ENCODE assay signal across 14 mouse cellular contexts in the genomic region with DNA sequence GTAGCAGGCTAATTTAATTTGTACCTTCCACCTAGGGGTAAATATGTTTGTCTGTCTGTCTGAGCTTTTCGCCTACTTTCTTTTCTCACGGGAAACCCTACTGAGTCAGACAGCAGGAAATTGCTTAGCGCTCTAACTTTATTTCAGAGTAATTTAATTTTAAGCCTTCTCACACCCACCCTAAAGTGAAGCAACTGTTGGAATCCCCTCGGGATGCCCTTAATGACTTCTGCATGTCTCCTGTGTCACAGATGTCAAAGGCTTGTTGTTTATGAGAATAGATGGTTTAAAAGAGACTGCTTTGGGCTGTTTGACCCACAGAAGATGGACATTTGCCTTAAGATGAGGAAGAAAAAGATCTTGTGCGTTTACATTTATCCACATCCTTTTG.
A peak's percentile ranks its signal among the peaks of the same experiment; 100 is the strongest.
DNase-seq lines count a peak whose midpoint lies in the region; ATAC-seq lines count a peak whose summit lies in the region.
"Had no signal": no experiment of that assay in that cellular context is flagged by ENCODE, and none has a peak within 500 bp of the region (broad histone marks: within the 10 kb centered on the region; RNA-seq: fewer than 3 reads in every experiment).

No protein-coding gene starts in this region.

- no peak overlapping the region for H3K9ac ChIP-seq in hindbrain, embryonic 15.5 days
- H3K9ac ChIP-seq: embryonic facial prominence, embryonic 13.5 days; heart, embryonic 15.5 days; liver, postnatal 0 days had no signal

- H3K27me3 ChIP-seq in hindbrain, embryonic 15.5 days = no peaks in the 10 kb centered on the region
- H3K27me3 ChIP-seq: embryonic facial prominence, embryonic 13.5 days; heart, embryonic 15.5 days had no signal

- H3K4me2 ChIP-seq in hindbrain, embryonic 15.5 days = peak overlapping the region; percentile 39
- H3K4me2 ChIP-seq: embryonic facial prominence, embryonic 13.5 days; heart, embryonic 15.5 days had no signal

- no peaks in the 10 kb centered on the region for H3K9me3 ChIP-seq in hindbrain, embryonic 15.5 days
- H3K9me3 ChIP-seq: embryonic facial prominence, embryonic 13.5 days; heart, embryonic 15.5 days had no signal

- no peak overlapping the region for H3K4me3 ChIP-seq in hindbrain, embryonic 15.5 days
- H3K4me3 ChIP-seq: embryonic facial prominence, embryonic 13.5 days; heart, embryonic 15.5 days had no signal

- peak; percentile 23; the same call in 1 of the 2 replicates for ATAC-seq in hindbrain, embryonic 15.5 days (ENCODE audit: low FRiP score, low read depth)
- ATAC-seq: intestine, postnatal 0 days; liver, postnatal 0 days had no signal

- peaks cover 11% of the 10 kb centered on the region; the same call in 1 of the 2 replicates for H3K4me1 ChIP-seq in hindbrain, embryonic 15.5 days (replicated peaks)
- H3K4me1 ChIP-seq: heart, embryonic 15.5 days had no signal

- peak overlapping the region; percentile 73 for H3K27ac ChIP-seq in hindbrain, embryonic 15.5 days (replicated peaks)
- H3K27ac ChIP-seq: embryonic facial prominence, embryonic 13.5 days; heart, embryonic 15.5 days had no signal

- peak; percentile 55 for DNase-seq in embryo, embryonic 10 days (ENCODE audit: low spot score)
- DNase-seq in embryo, embryonic 9.5 days (ENCODE audit: extremely low spot score) = no peak
- DNase-seq in fibroblast of lung, adult 2 months (ENCODE audit: low read depth) = peak; percentile 25
- DNase-seq in neural tube, embryonic 10.5 days (ENCODE audit: extremely low spot score, low spot score) = peak; percentile 28
- DNase-seq in layer of hippocampus, postnatal 36 days = no peak
- no peak for DNase-seq in adrenal gland, adult 18-20 months (ENCODE audit: low spot score in 2 of 2)
- DNase-seq in layer of hippocampus, postnatal 10 days (ENCODE audit: low spot score in 2 of 2) = no peak
- DNase-seq: cerebellum, adult 18-20 months; liver, postnatal 0 days; thymus, adult 2 months had no signal

- no peaks in the 10 kb centered on the region for H3K36me3 ChIP-seq in hindbrain, embryonic 15.5 days
- H3K36me3 ChIP-seq: embryonic facial prominence, embryonic 13.5 days; heart, embryonic 15.5 days had no signal

- 15% methylated on average over 5 of the region's 5 CpGs for WGBS in hindbrain, embryonic 15.5 days

Comparison
In these comparisons a context has a peak if more than half of its experiments do, and no peak if none do; other contexts are left out.
1. DNase-seq: peak in embryo, embryonic 10 days (single experiment), fibroblast of lung, adult 2 months (single experiment) and neural tube, embryonic 10.5 days (single experiment); none in embryo, embryonic 9.5 days (single experiment), layer of hippocampus, postnatal 36 days (0 of 2), adrenal gland, adult 18-20 months (0 of 2) and layer of hippocampus, postnatal 10 days (0 of 2).